Mouse (Mus musculus) myocyte (in vitro differentiated cells): ENCODE data around the gene Gm20388. TPM values are rescaled to one million over a fixed set of nuclear protein-coding genes. Genes with fewer than 3 reads are reported as not detected.
"Not testable (repeated sequence)": the region's sequence is repeated elsewhere in the genome, so short reads cannot be mapped to it uniquely, and the experiment has no call there.

Experiments used
- H3K27me3 ChIP-seq: one replicate; pipeline ENCODE4 v1.6.1; 2011; ENCODE audit not compliant: control insufficient read depth, insufficient read depth, insufficient read length
- H3K36me3 ChIP-seq: one replicate; pipeline ENCODE4 v1.6.1; 2011; ENCODE audit not compliant: control insufficient read depth, insufficient read depth
- H3K4me2 ChIP-seq: one replicate; pipeline ENCODE4 v1.6.1; 2011; ENCODE audit warnings: low read depth, control low read depth
- H3K4me3 ChIP-seq: one replicate; pipeline ENCODE4 v1.5.1; 2011; ENCODE audit warnings: mild to moderate bottlenecking, control low read depth, moderate library complexity
- H3K79me2 ChIP-seq: one replicate; pipeline ENCODE4 v1.6.1; 2011; ENCODE audit not compliant: control insufficient read depth, insufficient read depth
- H3ac ChIP-seq: one replicate; pipeline ENCODE4 v1.6.1; 2011; ENCODE audit not compliant: control insufficient read depth, insufficient read length
- CEBPB ChIP-seq: IDR thresholded peaks from 2 replicates; pipeline ENCODE4 v1.6.1; 2011; ENCODE audit warnings: mild to moderate bottlenecking, moderate library complexity; ENCODE audit not compliant: poor library complexity, insufficient read depth, severe bottlenecking
- E2F4 ChIP-seq: IDR thresholded peaks from one replicate; pipeline ENCODE4 v1.6.1; 2011; ENCODE audit warnings: mild to moderate bottlenecking, control low read depth, moderate library complexity; ENCODE audit not compliant: insufficient read depth
- MAX ChIP-seq: IDR thresholded peaks from one replicate; pipeline ENCODE4 v1.6.1; 2011; ENCODE audit warnings: low read depth, mild to moderate bottlenecking, control low read depth
- MYOD1 ChIP-seq, 3 experiments: IDR thresholded peaks; one replicate each; pipeline ENCODE4 v1.6.1; 2011; ENCODE audit warnings: control low read depth in 2 of 3, low read depth in 2 of 3, mild to moderate bottlenecking in 2 of 3, moderate library complexity in 1 of 3; ENCODE audit not compliant: insufficient read length in 2 of 3, control insufficient read depth in 1 of 3
- MYOG ChIP-seq, 3 experiments: IDR thresholded peaks; one replicate each; pipeline ENCODE4 v1.6.1; 2011; ENCODE audit warnings: control low read depth in 2 of 3, low read depth in 2 of 3, mild to moderate bottlenecking in 2 of 3; ENCODE audit not compliant: insufficient read length in 2 of 3, control insufficient read depth in 1 of 3, insufficient read depth in 1 of 3
- POLR2A ChIP-seq: IDR thresholded peaks from one replicate; pipeline ENCODE4 v1.6.1; 2011; ENCODE audit warnings: low read depth, mild to moderate bottlenecking, control low read depth, moderate library complexity; ENCODE audit not compliant: insufficient read length
- POLR2AphosphoS2 ChIP-seq: IDR thresholded peaks from one replicate; pipeline ENCODE4 v1.6.1; 2011; ENCODE audit warnings: low read depth, control low read depth; ENCODE audit not compliant: insufficient read length
- REST ChIP-seq: IDR thresholded peaks from one replicate; pipeline ENCODE4 v1.6.1; 2011; ENCODE audit warnings: mild to moderate bottlenecking, control low read depth, moderate library complexity; ENCODE audit not compliant: insufficient read depth, insufficient read length
- SRF ChIP-seq: IDR thresholded peaks from one replicate; pipeline ENCODE4 v1.6.1; 2011; ENCODE audit warnings: low read depth; ENCODE audit not compliant: control insufficient read depth, insufficient read length
- TCF12 ChIP-seq: IDR thresholded peaks from one replicate; pipeline ENCODE4 v1.6.1; 2011; ENCODE audit warnings: mild to moderate bottlenecking, control low read depth; ENCODE audit not compliant: poor library complexity, insufficient read depth, severe bottlenecking
- TCF3 ChIP-seq: IDR thresholded peaks from one replicate; pipeline ENCODE4 v1.6.1; 2011; ENCODE audit warnings: low read depth, control low read depth; ENCODE audit not compliant: insufficient read length
- USF1 ChIP-seq: IDR thresholded peaks from one replicate; pipeline ENCODE4 v1.6.1; 2011; ENCODE audit warnings: low read depth, mild to moderate bottlenecking, control low read depth, moderate library complexity
- polyA plus RNA-seq: library from polyadenylated mRNA; unstranded; fragments of >200 nt; fragmentation: generic; extraction: Trizol; gene quantifications from one replicate; pipeline ENCODE4 v1.2.1, GENCODE M21; 2012; ENCODE audit warnings: missing spikeins

The Gm20388 gene
- polyA plus RNA-seq, 1 experiment, result 15.3 TPM

- not testable (repeated sequence) for H3K36me3 ChIP-seq, H3K79me2 ChIP-seq, H3K4me2 ChIP-seq, H3ac ChIP-seq, H3K27me3 ChIP-seq, H3K4me3 ChIP-seq
Measured at GRCm38 (mm10) chr8:123575386-123575785, 3664.7 kb downstream of the Gm20388 start.

GRCm38 (mm10) chr8:123600666-123601172, 3690.1 kb downstream of the Gm20388 start:
- H3K79me2 ChIP-seq, H3K27me3 ChIP-seq, H3K4me2 ChIP-seq, H3K36me3 ChIP-seq, H3ac ChIP-seq, H3K4me3 ChIP-seq: not testable (repeated sequence)

DNA sequence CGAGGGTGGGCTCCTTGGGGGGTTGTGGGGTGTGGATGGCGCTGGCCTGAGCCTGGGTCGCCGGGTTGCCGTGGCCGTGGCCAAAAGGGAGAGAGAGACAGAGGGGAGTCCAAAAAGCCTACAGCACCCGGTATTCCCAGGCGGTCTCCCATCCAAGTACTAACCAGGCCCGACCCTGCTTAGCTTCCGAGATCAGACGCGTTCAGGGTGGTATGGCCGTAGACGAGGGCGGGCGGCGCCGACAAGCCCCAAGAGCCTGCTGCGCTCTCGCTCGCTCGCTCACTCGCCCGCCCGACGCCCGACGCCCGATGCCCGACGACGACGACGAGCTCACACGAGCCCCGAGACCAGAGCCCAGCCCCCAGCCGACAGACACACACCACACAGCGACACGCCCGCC, 3690.8 kb downstream of the Gm20388 start:
- not testable (repeated sequence) for H3K36me3 ChIP-seq, H3K27me3 ChIP-seq, H3K4me2 ChIP-seq, H3ac ChIP-seq, H3K4me3 ChIP-seq, H3K79me2 ChIP-seq

- not testable (repeated sequence) for H3ac ChIP-seq, H3K27me3 ChIP-seq, H3K36me3 ChIP-seq, H3K4me3 ChIP-seq, H3K4me2 ChIP-seq, H3K79me2 ChIP-seq
Measured at GRCm38 (mm10) chr8:123612652-123613051, 3702.0 kb downstream of the Gm20388 start.

DNA sequence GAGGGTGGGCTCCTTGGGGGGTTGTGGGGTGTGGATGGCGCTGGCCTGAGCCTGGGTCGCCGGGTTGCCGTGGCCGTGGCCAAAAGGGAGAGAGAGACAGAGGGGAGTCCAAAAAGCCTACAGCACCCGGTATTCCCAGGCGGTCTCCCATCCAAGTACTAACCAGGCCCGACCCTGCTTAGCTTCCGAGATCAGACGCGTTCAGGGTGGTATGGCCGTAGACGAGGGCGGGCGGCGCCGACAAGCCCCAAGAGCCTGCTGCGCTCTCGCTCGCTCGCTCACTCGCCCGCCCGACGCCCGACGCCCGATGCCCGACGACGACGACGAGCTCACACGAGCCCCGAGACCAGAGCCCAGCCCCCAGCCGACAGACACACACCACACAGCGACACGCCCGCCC, 3712.9 kb downstream of the Gm20388 start:
- not testable (repeated sequence) for H3K27me3 ChIP-seq, H3K4me3 ChIP-seq

GRCm38 (mm10) chr8:123624274-123624673, 3713.6 kb downstream of the Gm20388 start:
- TF ChIP-seq E2F4 (no peak), USF1 (no peak), CEBPB (no peak), TCF12 (no peak), TCF3 (no peak), MYOD1 (IDR thresholded peaks at IDR 0.05; ENCODE audit: control insufficient read depth in 1 of 3, insufficient read length in 2 of 3, low read depth in 2 of 3) (no peak), MAX (no peak), POLR2AphosphoS2 (no peak), MYOG (IDR thresholded peaks at IDR 0.05; ENCODE audit: control insufficient read depth in 1 of 3, insufficient read depth in 1 of 3, insufficient read length in 2 of 3, low read depth in 2 of 3) (no peak), POLR2A (no peak), REST (no peak), SRF (no peak)
- no peaks in the 10 kb centered on the region for H3K27me3 ChIP-seq
- no peak overlapping the region for H3K4me3 ChIP-seq
- no peak overlapping the region for H3K4me2 ChIP-seq
- no peaks in the 10 kb centered on the region for H3K36me3 ChIP-seq
- no peaks in the 10 kb centered on the region for H3K79me2 ChIP-seq
- H3ac ChIP-seq, result no peak overlapping the region

More for the DNA sequence above, 3712.9 kb downstream of the Gm20388 start:
- not testable (repeated sequence) for H3ac ChIP-seq, H3K36me3 ChIP-seq, H3K4me2 ChIP-seq, H3K79me2 ChIP-seq

DNA sequence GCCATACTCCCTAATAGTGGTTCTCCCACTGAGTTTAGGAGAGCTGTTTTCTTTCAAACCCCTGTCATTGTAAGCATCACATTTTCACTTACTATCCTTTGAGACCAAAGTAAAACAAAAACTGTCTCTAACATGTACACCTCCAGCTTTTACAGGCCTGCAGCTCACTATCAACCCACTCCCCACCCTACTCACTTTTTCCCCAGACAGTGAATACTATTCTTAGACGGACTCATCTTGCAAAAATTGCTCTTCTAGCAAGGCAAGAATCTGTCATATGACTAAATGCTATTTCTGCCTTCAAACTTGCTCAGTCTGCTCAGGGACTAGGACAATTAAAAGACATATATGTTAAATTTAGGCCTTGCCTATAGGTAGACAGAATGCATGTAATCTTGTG, 3714.1 kb downstream of the Gm20388 start:
- no peaks in the 10 kb centered on the region for H3K27me3 ChIP-seq
- no peak overlapping the region for H3K4me3 ChIP-seq
- no peaks in the 10 kb centered on the region for H3K36me3 ChIP-seq
- H3K79me2 ChIP-seq, result no peaks in the 10 kb centered on the region
- no peak overlapping the region for H3K4me2 ChIP-seq
- no peak overlapping the region for H3ac ChIP-seq
- no peak for TF ChIP-seq REST
- no peak for TF ChIP-seq POLR2AphosphoS2
- no peak for TF ChIP-seq SRF
- no peak for TF ChIP-seq TCF3
